Mouse (Mus musculus) bone marrow macrophage, adult 2 months (primary cell): Measurements from ENCODE around the gene M1ap.

Source experiments
- CTCF ChIP-seq: IDR thresholded peaks from 2 replicates; pipeline ENCODE4 v1.5.1; 2012; ENCODE audit warnings: low read depth, mild to moderate bottlenecking, low read length, moderate library complexity
- POLR2A ChIP-seq: IDR thresholded peaks from 2 replicates; pipeline ENCODE4 v1.6.1; 2012; ENCODE audit warnings: mild to moderate bottlenecking, low read depth, low read length, borderline replicate concordance

DNA sequence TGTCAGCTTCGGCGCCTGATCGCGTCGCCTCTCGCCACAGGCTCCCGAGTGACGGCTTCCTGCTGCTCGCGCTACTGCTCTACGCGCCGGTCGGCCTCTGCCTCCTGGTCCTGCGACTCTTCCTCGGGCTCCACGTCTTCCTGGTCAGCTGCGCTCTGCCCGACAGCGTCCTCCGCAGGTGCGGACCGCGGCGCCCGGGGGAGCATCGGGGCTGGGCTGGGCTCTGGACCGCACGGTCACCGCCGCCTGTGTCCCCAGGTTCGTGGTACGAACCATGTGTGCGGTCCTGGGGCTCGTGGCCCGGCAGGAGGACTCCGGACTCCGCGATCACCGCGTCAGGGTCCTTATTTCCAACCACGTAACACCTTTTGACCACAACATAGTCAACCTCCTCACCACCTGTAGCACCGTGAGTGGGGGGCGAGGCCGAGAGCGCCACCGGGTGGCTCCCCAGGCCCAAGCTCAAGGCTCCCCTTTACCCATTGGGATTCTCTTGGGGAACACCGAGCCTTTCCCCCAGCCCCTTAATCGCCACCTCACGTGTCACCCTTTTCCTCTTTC is 108.2 kb downstream of the M1ap start, which contains the start of gene Htra2:
- TF ChIP-seq POLR2A (no peak), CTCF (peak; percentile 40)
